ENCODE assay signal across 8 mouse cellular contexts in genomic region chr1:177258343-177259037, GRCm38 (mm10). TPM values are rescaled to one million over a fixed set of nuclear protein-coding genes. Genes with fewer than 3 reads are reported as not detected.
DNase-seq lines count a peak whose midpoint lies in the region; ATAC-seq lines count a peak whose summit lies in the region.

No protein-coding gene starts in this region.

- no peaks in the 10 kb centered on the region for H3K27me3 ChIP-seq in heart, embryonic 13.5 days (replicated peaks)
- peaks cover 20% of the 10 kb centered on the region for H3K27me3 ChIP-seq in liver, embryonic 12.5 days (replicated peaks)
- H3K27me3 ChIP-seq in stomach, embryonic 15.5 days (replicated peaks): no peaks in the 10 kb centered on the region

- H3K4me3 ChIP-seq in heart, embryonic 13.5 days: peak overlapping the region; percentile 91
- peak overlapping the region; percentile 87 for H3K4me3 ChIP-seq in liver, embryonic 12.5 days
- peak overlapping the region; percentile 83 for H3K4me3 ChIP-seq in stomach, embryonic 15.5 days (replicated peaks)

- peak overlapping the region; percentile 95 for H3K27ac ChIP-seq in heart, embryonic 13.5 days (replicated peaks)
- H3K27ac ChIP-seq in liver, embryonic 12.5 days: peak overlapping the region; percentile 85
- H3K27ac ChIP-seq in stomach, embryonic 15.5 days: peak overlapping the region; percentile 93

- under 1% methylated on average over 65 of the region's 86 CpGs for WGBS in heart, embryonic 13.5 days
- WGBS in liver, embryonic 12.5 days (ENCODE audit: insufficient replicate concordance): under 1% methylated on average over 46 of the region's 86 CpGs
- under 1% methylated on average over 56 of the region's 86 CpGs for WGBS in stomach, embryonic 15.5 days

- peak overlapping the region; percentile 96 for H3K9ac ChIP-seq in heart, embryonic 13.5 days
- H3K9ac ChIP-seq in liver, embryonic 12.5 days: peak overlapping the region; percentile 89
- H3K9ac ChIP-seq in stomach, embryonic 15.5 days: peak overlapping the region; percentile 61

- DNase-seq in CD4-positive, CD25-positive, alpha-beta regulatory T cell, adult 2 months (ENCODE audit: low read depth, low spot score): peak; percentile 86
- peak; percentile 79 for DNase-seq in brain, embryonic 18.5 days (ENCODE audit: low read depth, low spot score)
- peak; percentile 90 for DNase-seq in kidney, postnatal 10 days
- peak; percentile 88 for DNase-seq in neural tube, embryonic 10.5 days (ENCODE audit: extremely low spot score, low spot score)

- peak; percentile 91 for ATAC-seq in erythroid progenitor cell, adult 5-6 weeks (replicated peaks; ENCODE audit: low FRiP score, poor library complexity, severe bottlenecking)
- ATAC-seq in heart, embryonic 13.5 days (ENCODE audit: extremely low read depth, insufficient number of reproducible peaks, low FRiP score, low TSS enrichment): peak; percentile 77
- peak; percentile 88 for ATAC-seq in liver, embryonic 12.5 days
- ATAC-seq in stomach, embryonic 15.5 days (ENCODE audit: insufficient read depth, low FRiP score, low read depth): peak; percentile 91

- peaks cover 17% of the 10 kb centered on the region for H3K4me1 ChIP-seq in heart, embryonic 13.5 days
- H3K4me1 ChIP-seq in liver, embryonic 12.5 days: peaks cover 25% of the 10 kb centered on the region
- H3K4me1 ChIP-seq in stomach, embryonic 15.5 days: peaks cover 3% of the 10 kb centered on the region

- H3K4me2 ChIP-seq in heart, embryonic 13.5 days: peak overlapping the region; percentile 77
- H3K4me2 ChIP-seq in liver, embryonic 12.5 days: peak overlapping the region; percentile 100
- H3K4me2 ChIP-seq in stomach, embryonic 15.5 days: peak overlapping the region; percentile 93

- H3K36me3 ChIP-seq in heart, embryonic 13.5 days: no peaks in the 10 kb centered on the region
- H3K36me3 ChIP-seq in liver, embryonic 12.5 days: no peaks in the 10 kb centered on the region
- no peaks in the 10 kb centered on the region for H3K36me3 ChIP-seq in stomach, embryonic 15.5 days

- no peaks in the 10 kb centered on the region for H3K9me3 ChIP-seq in heart, embryonic 13.5 days
- H3K9me3 ChIP-seq in liver, embryonic 12.5 days (replicated peaks): no peaks in the 10 kb centered on the region
- no peaks in the 10 kb centered on the region for H3K9me3 ChIP-seq in stomach, embryonic 15.5 days

RNA-seq across cellular contexts. Expression of gene Akt3, which starts 0.5 kb away (rescaled TPM):
- 20.5 and 25.6 TPM in 2 replicates for total RNA-seq in erythroid progenitor cell, adult 5-6 weeks (2015; ENCODE audit: low replicate concordance)
- total RNA-seq in erythroid progenitor cell, adult 5-6 weeks (2017; ENCODE audit: low replicate concordance): 23.9 and 27.5 TPM in 2 replicates
- polyA plus RNA-seq in heart, embryonic 13.5 days (2015; fragmentation: Nextera tagmentation; extraction: Ambion mirVana): 3.8 and 4.1 TPM in 2 replicates
- polyA plus RNA-seq in liver, embryonic 12.5 days (2016; fragmentation: Nextera tagmentation; extraction: Ambion mirVana): 1.4 and 1.7 TPM in 2 replicates
- polyA plus RNA-seq in stomach, embryonic 15.5 days (2015; fragmentation: Nextera tagmentation; extraction: Ambion mirVana): 4.7 and 4.8 TPM in 2 replicates

Comparison
In these comparisons a context has a peak if more than half of its experiments do, and no peak if none do; other contexts are left out.
1. Peak in every context shown above with its lines: DNase-seq, ATAC-seq, H3K4me3 ChIP-seq and H3K27ac ChIP-seq.